16 mouse cellular contexts compared by ENCODE assay signal in the genomic region with DNA sequence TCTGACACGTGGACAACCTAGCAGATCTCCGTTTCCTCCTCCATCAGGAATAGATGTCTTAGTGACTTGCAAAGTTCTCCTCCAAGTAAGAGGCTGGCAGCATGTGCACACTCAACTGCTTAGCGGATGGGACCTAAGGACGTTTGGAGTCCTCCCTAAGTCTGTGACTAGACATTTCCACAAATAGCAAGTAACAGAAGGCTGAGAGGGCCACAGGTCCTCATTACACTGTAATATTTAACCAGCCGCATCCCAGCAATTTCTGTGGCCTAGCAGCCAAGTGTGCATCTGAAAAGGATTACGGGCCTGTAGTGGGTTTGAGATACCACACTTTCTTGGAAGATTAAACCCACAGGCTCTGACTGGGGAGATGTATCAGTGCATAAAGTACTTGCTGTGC. TPM values are rescaled to one million over a fixed set of nuclear protein-coding genes. Genes with fewer than 3 reads are reported as not detected.
DNase-seq lines count a peak whose midpoint lies in the region; ATAC-seq and TF ChIP-seq lines count a peak whose summit lies in the region.
"Had no signal": no experiment of that assay in that cellular context is flagged by ENCODE, and none has a peak within 500 bp of the region (broad histone marks: within the 10 kb centered on the region; RNA-seq: fewer than 3 reads in every experiment).

No protein-coding gene starts in this region.

- no peak overlapping the region for H3K9ac ChIP-seq in kidney, embryonic 16.5 days (replicated peaks; ENCODE audit: low read length)
- H3K9ac ChIP-seq: embryonic facial prominence, embryonic 15.5 days; forebrain, embryonic 12.5 days; heart, embryonic 12.5 days; hindbrain, embryonic 14.5 days had no signal

- H3K9me3 ChIP-seq in kidney, embryonic 16.5 days (ENCODE audit: low read length) = no peaks in the 10 kb centered on the region
- H3K9me3 ChIP-seq: embryonic facial prominence, embryonic 15.5 days; forebrain, embryonic 12.5 days; heart, embryonic 12.5 days; hindbrain, embryonic 10.5 days had no signal

- WGBS in kidney, embryonic 16.5 days = 62% methylated on average over 6 of the region's 6 CpGs

- H3K4me3 ChIP-seq in left cerebral cortex, adult 2 months = no peak overlapping the region
- H3K4me3 ChIP-seq in kidney, embryonic 16.5 days (ENCODE audit: low read length) = no peak overlapping the region
- H3K4me3 ChIP-seq: embryonic facial prominence, embryonic 15.5 days; forebrain, embryonic 12.5 days; heart, embryonic 12.5 days; hindbrain, embryonic 10.5 days had no signal

- peaks cover 3% of the 10 kb centered on the region for H3K27me3 ChIP-seq in kidney, embryonic 16.5 days (ENCODE audit: insufficient read depth, low read length)
- H3K27me3 ChIP-seq: embryonic facial prominence, embryonic 15.5 days; forebrain, embryonic 12.5 days had no signal

- no peak overlapping the region for H3K4me2 ChIP-seq in kidney, embryonic 16.5 days (replicated peaks; ENCODE audit: low read depth, low read length)
- H3K4me2 ChIP-seq: embryonic facial prominence, embryonic 15.5 days; forebrain, embryonic 12.5 days; heart, embryonic 12.5 days; hindbrain, embryonic 14.5 days had no signal

- no peak for ATAC-seq in kidney, embryonic 16.5 days (ENCODE audit: low FRiP score, low TSS enrichment)
- no peak for ATAC-seq in erythroid progenitor cell, adult 5-6 weeks (replicated peaks; ENCODE audit: low FRiP score, poor library complexity, severe bottlenecking)
- ATAC-seq: forebrain, embryonic 16.5 days had no signal

- TF ChIP-seq CTCF in left cerebral cortex, adult 2 months (IDR thresholded peaks at IDR 0.05) = no peak

- intact Hi-C loops in left cerebral cortex, adult 2 months (cut with DNase I) = no loop called here
- intact Hi-C loops in gastrocnemius, postnatal 36 days (cut with DNase I) = no loop called here

- H3K4me1 ChIP-seq in kidney, embryonic 16.5 days (ENCODE audit: insufficient read depth, low read length) = peaks cover 14% of the 10 kb centered on the region
- H3K4me1 ChIP-seq: embryonic facial prominence, embryonic 15.5 days; forebrain, embryonic 12.5 days; heart, embryonic 12.5 days had no signal

- H3K27ac ChIP-seq in left cerebral cortex, adult 2 months = peak overlapping the region; percentile 26; the same call in 1 of the 2 replicates
- H3K27ac ChIP-seq in kidney, embryonic 16.5 days (ENCODE audit: low read length) = peak overlapping the region; percentile 69; the same call in 1 of the 2 replicates
- H3K27ac ChIP-seq: embryonic facial prominence, embryonic 15.5 days; forebrain, embryonic 12.5 days; hindbrain, embryonic 10.5 days; hindbrain, embryonic 14.5 days had no signal

- H3K36me3 ChIP-seq in kidney, embryonic 16.5 days (ENCODE audit: insufficient read depth, low read length) = no peaks in the 10 kb centered on the region
- H3K36me3 ChIP-seq: embryonic facial prominence, embryonic 15.5 days; forebrain, embryonic 12.5 days; heart, embryonic 12.5 days; hindbrain, embryonic 10.5 days had no signal

- DNase-seq in left cerebral cortex, adult 2 months (ENCODE audit: extremely low spot score in 1 of 2, low spot score in 2 of 2) = no peak
- no peak for DNase-seq in left cerebral cortex, adult 8-10 months (ENCODE audit: low spot score in 2 of 2)
- DNase-seq in kidney, adult 8-10 months = peak; percentile 28 to 52
- no peak for DNase-seq in adrenal gland, postnatal 25 days
- no peak for DNase-seq in gastrocnemius, postnatal 36 days
- DNase-seq: adrenal gland, adult 8-10 months; cerebellum, adult 18-20 months; gastrocnemius, postnatal 14 days had no signal

RNA-seq across cellular contexts. Expression of gene Atp2b2, which starts 30.4 kb away (rescaled TPM):
- total RNA-seq in left cerebral cortex, adult 2 months (2021) = 100 to 1,000 TPM; 729 to 754 TPM
- 100 to 1,000 TPM; 564 to 646 (median 592) TPM for total RNA-seq in left cerebral cortex, adult 8-10 months (2022)
- 0.09 and 0.30 TPM in 2 replicates for polyA plus RNA-seq in kidney, embryonic 16.5 days (2015; fragmentation: Nextera tagmentation; extraction: Ambion mirVana)
- 3.8 and 8.1 TPM in 2 replicates for total RNA-seq in adrenal gland, postnatal 25 days (2021)
- not detected in 2 replicates for total RNA-seq in erythroid progenitor cell, adult 5-6 weeks (2015; ENCODE audit: low replicate concordance)
- not detected in 2 replicates for total RNA-seq in erythroid progenitor cell, adult 5-6 weeks (2017; ENCODE audit: low replicate concordance)
- total RNA-seq in gastrocnemius, postnatal 36 days (2021) = under 1 TPM; 0.13 to 0.17 TPM

Comparison
In these comparisons a context has a peak if more than half of its experiments do, and no peak if none do; other contexts are left out.
1. DNase-seq: peak in kidney, adult 8-10 months (2 of 2); none in left cerebral cortex, adult 2 months (0 of 2), left cerebral cortex, adult 8-10 months (0 of 2), adrenal gland, postnatal 25 days (single experiment) and gastrocnemius, postnatal 36 days (0 of 2).
2. RNA of gene Atp2b2, which starts 30.4 kb away (total RNA-seq): 729 to 754 TPM in left cerebral cortex, adult 2 months and 564 to 646 TPM in left cerebral cortex, adult 8-10 months; 3.8 to 8.1 TPM in adrenal gland, postnatal 25 days, 0.13 to 0.17 TPM in gastrocnemius, postnatal 36 days and not detected in erythroid progenitor cell, adult 5-6 weeks; every median in the first group is over 10 times any median in the second.